Mouse (Mus musculus) gastrocnemius, postnatal 36 days (tissue): ENCODE results near the gene Cyp4a31. TPM values are rescaled to one million over a fixed set of nuclear protein-coding genes. Genes with fewer than 3 reads are reported as not detected.

Experiments
- total RNA-seq, 2 experiments: library from RNA; stranded (reverse); gene quantifications; 2 replicates each; pipeline ENCODE4 v1.2.3; 2021

Gene Cyp4a31
- total RNA-seq, 2 experiments from 2014 or later = not detected

Other genes starting within 250 kb of the Cyp4a31 start
- gene Cyp4a12b, start 152.0 kb upstream of the Cyp4a31 start, total RNA-seq = not detected
- not detected for gene Cyp4a30b, start 111.0 kb upstream of the Cyp4a31 start, total RNA-seq
- gene Cyp4a14, start 67.5 kb upstream of the Cyp4a31 start, total RNA-seq = under 1 TPM in 1 of 2 experiments, not detected in 1; 0.13 TPM
- under 1 TPM in 1 of 2 experiments, not detected in 1; 0.15 TPM for gene Cyp4a10, start 45.4 kb upstream of the Cyp4a31 start, total RNA-seq
- not detected for gene Cyp4a32, start 37.3 kb downstream of the Cyp4a31 start, total RNA-seq
- 1 to 10 TPM; 2.5 to 3.6 TPM for gene Cyp4b1, start 84.1 kb downstream of the Cyp4a31 start, total RNA-seq
- gene Efcab14, start 174.1 kb downstream of the Cyp4a31 start, total RNA-seq = 10 to 100 TPM; 35.1 to 35.2 TPM
- gene Tex38, start 217.4 kb downstream of the Cyp4a31 start, total RNA-seq = 1 to 10 TPM; 2.8 to 3.4 TPM
- gene Atpaf1, start 221.2 kb downstream of the Cyp4a31 start, total RNA-seq = 10 to 100 TPM; 39.8 to 46.9 TPM